Mouse (Mus musculus) E14TG2a.4 (cell line): Measurements from ENCODE around the gene Ttf2.

Source experiments
- H3K27me3 ChIP-seq: 2 replicates; pipeline ENCODE4 v1.6.1; 2014; ENCODE audit warnings: low read length, control low read depth; ENCODE audit not compliant: insufficient read depth
- H3K36me3 ChIP-seq: 2 replicates; pipeline ENCODE4 v1.6.1; 2014; ENCODE audit warnings: low read length, control low read depth; ENCODE audit not compliant: insufficient read depth
- H3K4me1 ChIP-seq: replicated peaks from 2 replicates; pipeline ENCODE4 v1.6.1; 2014; ENCODE audit warnings: low read depth, low read length, control low read depth
- H3K4me3 ChIP-seq: replicated peaks from 2 replicates; pipeline ENCODE4 v1.5.1; 2014; ENCODE audit warnings: mild to moderate bottlenecking, low read length
- H3K9me3 ChIP-seq: 2 replicates; pipeline ENCODE4 v1.6.1; 2014; ENCODE audit warnings: low read length, control low read depth
- CTCF ChIP-seq: conservative IDR thresholded peaks from 2 replicates; pipeline ENCODE4 v1.5.1; 2014; ENCODE audit warnings: low read length
- NANOG ChIP-seq: IDR thresholded peaks from 2 replicates; pipeline ENCODE4 v1.6.1; 2014; ENCODE audit warnings: borderline replicate concordance, low read length, mixed read lengths
- POU5F1 ChIP-seq: IDR thresholded peaks from 2 replicates; pipeline ENCODE4 v1.6.1; 2014; ENCODE audit warnings: low read length, borderline replicate concordance

The Ttf2 gene

DNA sequence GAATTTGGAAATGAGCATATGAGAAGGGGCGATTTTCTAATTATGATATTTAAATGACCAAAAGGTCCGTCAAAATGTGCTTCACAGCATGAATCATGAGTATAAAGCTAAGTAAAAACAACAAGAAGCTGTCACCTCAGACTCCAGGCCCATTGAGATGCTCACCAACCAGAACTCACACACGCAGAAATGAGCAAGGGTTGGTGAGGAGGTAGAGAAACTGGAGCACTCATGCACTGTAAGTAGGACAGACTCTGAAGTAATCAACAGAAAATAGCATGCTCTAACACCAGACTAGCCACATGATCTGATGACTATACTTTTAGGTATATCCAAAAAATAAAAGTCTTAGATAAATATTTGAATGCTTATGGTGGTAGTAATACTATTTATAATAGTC, 79.1 kb downstream of the Ttf2 start:
- Histone ChIP-seq H3K27me3 (0 out of 2 replicates have a peak, but pooled peaks cover 3% of the 10 kb centered on the region), H3K4me1 (no peaks in the 10 kb centered on the region), H3K9me3 (peaks cover 3% of the 10 kb centered on the region; the same call in 1 of the 2 replicates), H3K36me3 (no peaks in the 10 kb centered on the region), H3K4me3 (no peak overlapping the region)
- no peak for TF ChIP-seq CTCF
- TF ChIP-seq POU5F1: no peak
- no peak for TF ChIP-seq NANOG

DNA sequence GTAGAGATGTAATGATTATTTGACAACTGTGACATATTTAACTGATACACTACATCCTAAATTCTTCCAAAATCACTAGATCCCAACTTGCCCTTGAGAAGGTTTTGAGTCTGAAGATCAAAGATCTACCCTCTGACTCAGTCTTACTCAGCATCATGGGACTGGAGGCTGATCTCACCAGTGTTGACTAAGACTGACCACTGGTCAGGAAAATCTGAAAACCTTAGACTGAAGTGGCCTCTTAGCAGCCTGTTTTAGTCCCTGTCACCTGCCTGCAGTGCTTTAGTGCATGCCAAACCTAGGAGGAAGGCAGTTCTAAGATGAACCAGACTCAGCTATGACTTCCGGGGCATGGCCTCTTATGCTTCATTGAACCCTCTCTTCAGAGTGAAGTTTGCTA, 80.2 kb downstream of the Ttf2 start:
- no peak for TF ChIP-seq NANOG
- H3K27me3 ChIP-seq: 0 out of 2 replicates have a peak, but pooled peaks cover 3% of the 10 kb centered on the region
- peaks cover 3% of the 10 kb centered on the region; the same call in 1 of the 2 replicates for H3K9me3 ChIP-seq
- H3K4me1 ChIP-seq: no peaks in the 10 kb centered on the region
- no peaks in the 10 kb centered on the region for H3K36me3 ChIP-seq
- H3K4me3 ChIP-seq: no peak overlapping the region
